Mouse (Mus musculus): Measurements from ENCODE around the gene Fhit. TPM values are rescaled to one million over a fixed set of nuclear protein-coding genes. Genes with fewer than 3 reads are reported as not detected.

The Fhit gene
- polyA plus RNA-seq, 1 experiment from 2014 or later, result 13.3 TPM

GRCm38 (mm10) chr14:9526136-9526535 lies 1635.7 kb downstream of the Fhit start:
- TF ChIP-seq CTCF (IDR thresholded peaks at IDR 0.05; ENCODE audit: low read depth), result no peak
- H3K27ac ChIP-seq, result no peak overlapping the region
- DNase-seq (ENCODE audit: low spot score) (no peak), ATAC-seq (replicated peaks; ENCODE audit: low FRiP score, low read depth) (no peak)
- H3K4me3 ChIP-seq (replicated peaks; ENCODE audit: low read depth, low read length), result no peak overlapping the region
- no peaks in the 10 kb centered on the region for H3K36me3 ChIP-seq (ENCODE audit: insufficient read depth, low read length)
- 94% methylated on average over 3 of the region's 3 CpGs for WGBS
- H3K9me3 ChIP-seq (replicated peaks; ENCODE audit: low read length), result no peaks in the 10 kb centered on the region
- H3K4me1 ChIP-seq (replicated peaks; ENCODE audit: insufficient read depth, low read length), result no peaks in the 10 kb centered on the region
- no peaks in the 10 kb centered on the region for H3K27me3 ChIP-seq (ENCODE audit: insufficient read depth, low read length)
- no peak overlapping the region for H3K9ac ChIP-seq (ENCODE audit: low read depth, low read length)
- no peak overlapping the region for H3K4me2 ChIP-seq (ENCODE audit: low read length)

- DNase-seq (ENCODE audit: low spot score) (no peak), ATAC-seq (replicated peaks; ENCODE audit: low FRiP score, low read depth) (no peak)
- no peak for TF ChIP-seq CTCF (IDR thresholded peaks at IDR 0.05; ENCODE audit: low read depth)
- no peaks in the 10 kb centered on the region for H3K4me1 ChIP-seq (replicated peaks; ENCODE audit: insufficient read depth, low read length)
- H3K27ac ChIP-seq, result no peak overlapping the region
- H3K4me2 ChIP-seq (ENCODE audit: low read length), result no peak overlapping the region
- no peak overlapping the region for H3K9ac ChIP-seq (ENCODE audit: low read depth, low read length)
- 59% methylated on average over 2 of the region's 2 CpGs for WGBS
- no peak overlapping the region for H3K4me3 ChIP-seq (replicated peaks; ENCODE audit: low read depth, low read length)
- H3K36me3 ChIP-seq (ENCODE audit: insufficient read depth, low read length), result no peaks in the 10 kb centered on the region
- H3K27me3 ChIP-seq (ENCODE audit: insufficient read depth, low read length), result no peaks in the 10 kb centered on the region
- H3K9me3 ChIP-seq (replicated peaks; ENCODE audit: low read length), result no peaks in the 10 kb centered on the region
Observed at GRCm38 (mm10) chr14:9517651-9518050, 1644.2 kb downstream of the Fhit start.

- Histone ChIP-seq H3K9ac (ENCODE audit: low read depth, low read length) (no peak overlapping the region), H3K27me3 (ENCODE audit: insufficient read depth, low read length) (no peaks in the 10 kb centered on the region), H3K4me2 (ENCODE audit: low read length) (no peak overlapping the region), H3K27ac (no peak overlapping the region), H3K4me3 (replicated peaks; ENCODE audit: low read depth, low read length) (no peak overlapping the region), H3K4me1 (replicated peaks; ENCODE audit: insufficient read depth, low read length) (no peaks in the 10 kb centered on the region), H3K9me3 (replicated peaks; ENCODE audit: low read length) (no peaks in the 10 kb centered on the region), H3K36me3 (ENCODE audit: insufficient read depth, low read length) (no peaks in the 10 kb centered on the region)
- no peak for TF ChIP-seq CTCF (IDR thresholded peaks at IDR 0.05; ENCODE audit: low read depth)
- DNase-seq (ENCODE audit: low spot score) (no peak), ATAC-seq (replicated peaks; ENCODE audit: low FRiP score, low read depth) (no peak)
- WGBS, result 84% methylated on average over 1 of the region's 1 CpGs
Observed at GRCm38 (mm10) chr14:9509678-9510077, 1652.2 kb downstream of the Fhit start.

Other genes with a start within 250 kb of the Fhit start
- 1.7 and 2.1 TPM in 2 replicates for gene Gm3839, start 194.7 kb upstream of the Fhit start, polyA plus RNA-seq (2015; fragmentation: Nextera tagmentation; extraction: Ambion mirVana)